Mouse (Mus musculus): Measurements from ENCODE around the gene Ccdc87. TPM values are rescaled to one million over a fixed set of nuclear protein-coding genes. Genes with fewer than 3 reads are reported as not detected.

Ccdc87 gene
- polyA plus RNA-seq, 1 experiment from 2014 or later, result 0.09 TPM

Other genes with a start within 250 kb of the Ccdc87 start
- gene Lrfn4, start 223.7 kb upstream of the Ccdc87 start, polyA plus RNA-seq (2016; fragmentation: Nextera tagmentation; extraction: Ambion mirVana), result 12.1 and 15.4 TPM in 2 replicates
- gene Rce1, start 213.7 kb upstream of the Ccdc87 start, polyA plus RNA-seq (2016; fragmentation: Nextera tagmentation; extraction: Ambion mirVana), result 68.1 and 68.8 TPM in 2 replicates
- 5.6 and 6.9 TPM in 2 replicates for gene Gm960, start 140.7 kb upstream of the Ccdc87 start, polyA plus RNA-seq (2016; fragmentation: Nextera tagmentation; extraction: Ambion mirVana)
- 2.6 and 2.7 TPM in 2 replicates for gene Sptbn2, start 128.2 kb upstream of the Ccdc87 start, polyA plus RNA-seq (2016; fragmentation: Nextera tagmentation; extraction: Ambion mirVana)
- gene Rbm4b, start 82.9 kb upstream of the Ccdc87 start, polyA plus RNA-seq (2016; fragmentation: Nextera tagmentation; extraction: Ambion mirVana), result 111 and 116 TPM in 2 replicates
- gene Rbm4, start 45.5 kb upstream of the Ccdc87 start, polyA plus RNA-seq (2016; fragmentation: Nextera tagmentation; extraction: Ambion mirVana), result 80.1 and 90.2 TPM in 2 replicates
- 36.3 and 57.2 TPM in 2 replicates for gene Gm21992, start 27.8 kb upstream of the Ccdc87 start, polyA plus RNA-seq (2016; fragmentation: Nextera tagmentation; extraction: Ambion mirVana)
- gene Rbm14, start 27.7 kb upstream of the Ccdc87 start, polyA plus RNA-seq (2016; fragmentation: Nextera tagmentation; extraction: Ambion mirVana), result 113 and 114 TPM in 2 replicates
- 56.4 and 60.4 TPM in 2 replicates for gene Ccs, start within 50 bp of the Ccdc87 start, polyA plus RNA-seq (2016; fragmentation: Nextera tagmentation; extraction: Ambion mirVana)
- gene Ctsf, start 15.8 kb downstream of the Ccdc87 start, polyA plus RNA-seq (2016; fragmentation: Nextera tagmentation; extraction: Ambion mirVana), result 31.6 and 36.0 TPM in 2 replicates
- 9.0 and 9.1 TPM in 2 replicates for gene Actn3, start 38.5 kb downstream of the Ccdc87 start, polyA plus RNA-seq (2016; fragmentation: Nextera tagmentation; extraction: Ambion mirVana)
- gene Zdhhc24, start 39.3 kb downstream of the Ccdc87 start, polyA plus RNA-seq (2016; fragmentation: Nextera tagmentation; extraction: Ambion mirVana), result 9.5 and 10.7 TPM in 2 replicates
- 5.1 and 6.5 TPM in 2 replicates for gene Bbs1, start 67.3 kb downstream of the Ccdc87 start, polyA plus RNA-seq (2016; fragmentation: Nextera tagmentation; extraction: Ambion mirVana)
- 148 and 152 TPM in 2 replicates for gene Dpp3, start 88.9 kb downstream of the Ccdc87 start, polyA plus RNA-seq (2016; fragmentation: Nextera tagmentation; extraction: Ambion mirVana)
- 3.4 and 4.5 TPM in 2 replicates for gene Peli3, start 103.8 kb downstream of the Ccdc87 start, polyA plus RNA-seq (2016; fragmentation: Nextera tagmentation; extraction: Ambion mirVana)
- gene Mrpl11, start 122.8 kb downstream of the Ccdc87 start, polyA plus RNA-seq (2016; fragmentation: Nextera tagmentation; extraction: Ambion mirVana), result 153 and 154 TPM in 2 replicates
- not detected in 2 replicates for gene Npas4, start 150.9 kb downstream of the Ccdc87 start, polyA plus RNA-seq (2016; fragmentation: Nextera tagmentation; extraction: Ambion mirVana)
- 4.9 and 5.7 TPM in 2 replicates for gene Slc29a2, start 184.5 kb downstream of the Ccdc87 start, polyA plus RNA-seq (2016; fragmentation: Nextera tagmentation; extraction: Ambion mirVana)
- gene B4gat1, start 199.5 kb downstream of the Ccdc87 start, polyA plus RNA-seq (2016; fragmentation: Nextera tagmentation; extraction: Ambion mirVana), result 42.3 and 44.8 TPM in 2 replicates
- 2.4 and 4.1 TPM in 2 replicates for gene AC124502.3, start 199.5 kb downstream of the Ccdc87 start, polyA plus RNA-seq (2016; fragmentation: Nextera tagmentation; extraction: Ambion mirVana)
- gene Brms1, start 202.0 kb downstream of the Ccdc87 start, polyA plus RNA-seq (2016; fragmentation: Nextera tagmentation; extraction: Ambion mirVana), result 48.3 and 49.5 TPM in 2 replicates
- gene Rin1, start 211.1 kb downstream of the Ccdc87 start, polyA plus RNA-seq (2016; fragmentation: Nextera tagmentation; extraction: Ambion mirVana), result 2.4 and 2.5 TPM in 2 replicates
- gene Cd248, start 228.7 kb downstream of the Ccdc87 start, polyA plus RNA-seq (2016; fragmentation: Nextera tagmentation; extraction: Ambion mirVana), result 30.6 and 38.1 TPM in 2 replicates
- gene Tmem151a, start 246.2 kb downstream of the Ccdc87 start, polyA plus RNA-seq (2016; fragmentation: Nextera tagmentation; extraction: Ambion mirVana), result 2.3 and 2.8 TPM in 2 replicates
- 60.7 and 69.4 TPM in 2 replicates for gene Yif1a, start 249.2 kb downstream of the Ccdc87 start, polyA plus RNA-seq (2016; fragmentation: Nextera tagmentation; extraction: Ambion mirVana)